In genomic region chr14:33250215-33250939, GRCm38 (mm10) we compare ENCODE assay signal across 8 mouse cellular contexts. TPM values are rescaled to one million over a fixed set of nuclear protein-coding genes. Genes with fewer than 3 reads are reported as not detected.
DNase-seq lines count a peak whose midpoint lies in the region; ATAC-seq and TF ChIP-seq lines count a peak whose summit lies in the region.

No protein-coding gene starts in this region.

- WGBS in intestine, embryonic 14.5 days = under 1% methylated on average over 30 of the region's 30 CpGs
- WGBS in liver, embryonic 16.5 days (ENCODE audit: insufficient replicate concordance) = 5% methylated on average over 30 of the region's 30 CpGs
- WGBS in neural tube, embryonic 12.5 days = under 1% methylated on average over 30 of the region's 30 CpGs

- no peak for TF ChIP-seq CTCF in layer of hippocampus, adult 2 months (conservative IDR thresholded peaks at IDR 0.05)

- H3K27me3 ChIP-seq in intestine, embryonic 14.5 days (replicated peaks; ENCODE audit: control insufficient read depth, insufficient read depth, low read length) = no peaks in the 10 kb centered on the region
- peaks cover 14% of the 10 kb centered on the region for H3K27me3 ChIP-seq in liver, embryonic 16.5 days (ENCODE audit: control insufficient read depth, insufficient read depth, low read depth, low read length)
- peaks cover 13% of the 10 kb centered on the region for H3K27me3 ChIP-seq in neural tube, embryonic 12.5 days (replicated peaks)

- peak overlapping the region; percentile 37 for H3K4me3 ChIP-seq in layer of hippocampus, adult 2 months
- H3K4me3 ChIP-seq in intestine, embryonic 14.5 days (ENCODE audit: low read depth, low read length) = peak overlapping the region; percentile 36
- H3K4me3 ChIP-seq in liver, embryonic 16.5 days (ENCODE audit: low read depth, low read length) = peak overlapping the region; percentile 28
- H3K4me3 ChIP-seq in neural tube, embryonic 12.5 days = peak overlapping the region; percentile 30

- no peaks in the 10 kb centered on the region for H3K36me3 ChIP-seq in intestine, embryonic 14.5 days (ENCODE audit: control insufficient read depth, insufficient read depth, low read length)
- H3K36me3 ChIP-seq in liver, embryonic 16.5 days (ENCODE audit: control insufficient read depth, insufficient read depth) = no peaks in the 10 kb centered on the region
- no peaks in the 10 kb centered on the region for H3K36me3 ChIP-seq in neural tube, embryonic 12.5 days

- no peak for DNase-seq in layer of hippocampus, adult 2 months (ENCODE audit: low spot score in 2 of 2)
- DNase-seq in layer of hippocampus, adult 9-10 months (ENCODE audit: low spot score) = no peak
- peak; percentile 25 to 45 for DNase-seq in cerebellum, postnatal 14 days
- DNase-seq in gastrocnemius, postnatal 14 days = peak; percentile 47
- DNase-seq in intestine, embryonic 14.5 days (ENCODE audit: low spot score) = peak; percentile 73
- DNase-seq in thymus, postnatal 4 days = no peak

- peak overlapping the region; percentile 32 for H3K9ac ChIP-seq in intestine, embryonic 14.5 days (ENCODE audit: low read length)
- H3K9ac ChIP-seq in liver, embryonic 16.5 days (ENCODE audit: low read depth, low read length) = no peak overlapping the region
- H3K9ac ChIP-seq in neural tube, embryonic 12.5 days = peak overlapping the region; percentile 35; the same call in 1 of the 2 replicates

- peak overlapping the region; percentile 93 for H3K4me2 ChIP-seq in intestine, embryonic 14.5 days (ENCODE audit: low read length)
- peak overlapping the region; percentile 55 for H3K4me2 ChIP-seq in liver, embryonic 16.5 days (ENCODE audit: low read depth, low read length)
- peak overlapping the region; percentile 81 for H3K4me2 ChIP-seq in neural tube, embryonic 12.5 days (replicated peaks)

- peak; percentile 84 for ATAC-seq in intestine, embryonic 14.5 days (replicated peaks; ENCODE audit: low FRiP score, low TSS enrichment, low read depth)
- 0 out of 2 replicates have a peak, but pooled peaks have one; percentile 24 for ATAC-seq in liver, embryonic 16.5 days (ENCODE audit: low read depth)
- peak; percentile 66 for ATAC-seq in neural tube, embryonic 12.5 days (ENCODE audit: low FRiP score, low read depth)

- H3K9me3 ChIP-seq in intestine, embryonic 14.5 days (ENCODE audit: control insufficient read depth, low read length) = no peaks in the 10 kb centered on the region
- H3K9me3 ChIP-seq in liver, embryonic 16.5 days (replicated peaks; ENCODE audit: control insufficient read depth, low read length) = no peaks in the 10 kb centered on the region
- no peaks in the 10 kb centered on the region for H3K9me3 ChIP-seq in neural tube, embryonic 12.5 days

- no peak overlapping the region for H3K27ac ChIP-seq in layer of hippocampus, adult 2 months
- no peak overlapping the region for H3K27ac ChIP-seq in intestine, embryonic 14.5 days (ENCODE audit: low read depth)
- H3K27ac ChIP-seq in liver, embryonic 16.5 days (ENCODE audit: low read length) = no peak overlapping the region
- no peak overlapping the region for H3K27ac ChIP-seq in neural tube, embryonic 12.5 days

- H3K4me1 ChIP-seq in intestine, embryonic 14.5 days (replicated peaks; ENCODE audit: control insufficient read depth, insufficient read depth, low read length) = 0 out of 2 replicates have a peak, but pooled peaks cover 8% of the 10 kb centered on the region
- H3K4me1 ChIP-seq in liver, embryonic 16.5 days (ENCODE audit: control insufficient read depth, low read depth, low read length) = no peaks in the 10 kb centered on the region; the same call in 1 of the 2 replicates
- H3K4me1 ChIP-seq in neural tube, embryonic 12.5 days = peaks cover 15% of the 10 kb centered on the region

- intact Hi-C loops in gastrocnemius, postnatal 14 days (cut with DNase I; ENCODE audit: low total_unique reads) = no loop called here

RNA-seq across cellular contexts. Expression of gene Arhgap22, which starts 36.6 kb away (rescaled TPM):
- 10 to 100 TPM in 1 of 2 experiments, 1 to 10 TPM in 1; 9.6 to 11.3 TPM for total RNA-seq in layer of hippocampus, adult 2 months (2021)
- total RNA-seq in gastrocnemius, postnatal 14 days (2021) = 1 to 10 TPM in 1 of 2 experiments, under 1 TPM in 1; 0.86 to 2.1 TPM
- 5.3 TPM in 2 replicates for polyA plus RNA-seq in intestine, embryonic 14.5 days (2014; fragmentation: Nextera tagmentation; extraction: Ambion mirVana)
- 3.1 and 4.1 TPM in 2 replicates for polyA plus RNA-seq in liver, embryonic 16.5 days (2015; fragmentation: Nextera tagmentation; extraction: Ambion mirVana)
- polyA plus RNA-seq in neural tube, embryonic 12.5 days (2016; fragmentation: Nextera tagmentation; extraction: Ambion mirVana) = 6.2 and 7.6 TPM in 2 replicates

Comparison
In these comparisons a context has a peak if more than half of its experiments do, and no peak if none do; other contexts are left out.
1. DNase-seq: peak in cerebellum, postnatal 14 days (2 of 2), gastrocnemius, postnatal 14 days (single experiment) and intestine, embryonic 14.5 days (single experiment); none in layer of hippocampus, adult 2 months (0 of 2), layer of hippocampus, adult 9-10 months (single experiment) and thymus, postnatal 4 days (single experiment).
2. ATAC-seq: peak in every context shown above with its lines; median percentile 84 in intestine, embryonic 14.5 days; 66 in neural tube, embryonic 12.5 days; 24 in liver, embryonic 16.5 days.
3. Peak in every context shown above with its lines, with median percentiles within 50 percentile points of each other: H3K4me3 ChIP-seq and H3K4me2 ChIP-seq.